Mouse (Mus musculus) hindbrain, postnatal 0 days (tissue): Measurements from ENCODE around the gene Kcnj6. TPM values are rescaled to one million over a fixed set of nuclear protein-coding genes. Genes with fewer than 3 reads are reported as not detected.

Experiments
- ATAC-seq: fragments of 200-750 bp; cut with Nextera tagmentation; 2 replicates; pipeline ENCODE4 v1.8.0; 2017; ENCODE audit warnings: mild to moderate bottlenecking, moderate TSS enrichment, moderate library complexity
- DNase-seq: peaks from one replicate; pipeline ENCODE4 v3.0.0-alpha.2; 2015; ENCODE audit warnings: low spot score
- H3K27ac ChIP-seq: fragments of 300-500 bp; sonication (generic); 2 replicates; pipeline ENCODE4 v1.5.1; 2014; ENCODE audit warnings: mild to moderate bottlenecking
- H3K27me3 ChIP-seq: fragments of 300-500 bp; sonication (generic); 2 replicates; pipeline ENCODE4 v1.6.1; 2014; ENCODE audit warnings: low read length, mixed read lengths; ENCODE audit not compliant: insufficient read depth
- H3K36me3 ChIP-seq: fragments of 300-500 bp; sonication (generic); 2 replicates; pipeline ENCODE4 v1.6.1; 2014; ENCODE audit warnings: low read length, mixed read lengths; ENCODE audit not compliant: insufficient read depth
- H3K4me1 ChIP-seq: fragments of 300-500 bp; sonication (generic); 2 replicates; pipeline ENCODE4 v1.6.1; 2014; ENCODE audit warnings: antibody characterized with exemption, low read length, mixed read lengths; ENCODE audit not compliant: insufficient read depth
- H3K4me2 ChIP-seq: fragments of 300-500 bp; sonication (generic); 2 replicates; pipeline ENCODE4 v1.6.1; 2014; ENCODE audit warnings: low read depth, mild to moderate bottlenecking, low read length, moderate library complexity, mixed read lengths
- H3K4me3 ChIP-seq: fragments of 300-500 bp; sonication (generic); 2 replicates; pipeline ENCODE4 v1.5.1; 2014; ENCODE audit warnings: low read length
- H3K9ac ChIP-seq: fragments of 300-500 bp; sonication (generic); replicated peaks from 2 replicates; pipeline ENCODE4 v1.6.1; 2014; ENCODE audit warnings: mild to moderate bottlenecking, low read length, moderate library complexity, mixed read lengths
- H3K9me3 ChIP-seq: fragments of 300-500 bp; sonication (generic); 2 replicates; pipeline ENCODE4 v1.6.1; 2016; ENCODE audit warnings: low read length, mixed read lengths
- CTCF ChIP-seq: IDR thresholded peaks from 2 replicates; pipeline ENCODE4 v1.5.1; 2016; ENCODE audit warnings: antibody characterized with exemption, control low read depth, low read depth
- WGBS: fragments of 180-500 bp; shearing (Covaris S2); extraction: QIAGEN DNeasy Blood & Tissue Kit; methylation state at CpG from one replicate; pipeline ENCODE4 v1.1.7; 2014; 5-methylcytosine and 5-hydroxymethylcytosine counted together
- polyA plus RNA-seq: library from polyadenylated mRNA; unstranded; fragments of >200 nt; fragmentation: Nextera tagmentation; extraction: Ambion mirVana; gene quantifications from 2 replicates; pipeline ENCODE4 v1.2.1, GENCODE M21; 2015
- total RNA-seq: library from RNA; depleted of rRNA; stranded (reverse); fragments of >200 nt; gene quantifications from 2 replicates; pipeline ENCODE4 v1.2.3, GENCODE M21; 2014

Gene Kcnj6
- total and polyA plus RNA-seq, 2 experiments from 2014 or later, result 4.3 to 18.3 TPM

GRCm38 (mm10) chr16:94892162-94892650, 105.3 kb downstream of the Kcnj6 start:
- Histone ChIP-seq H3K36me3 (no peaks in the 10 kb centered on the region), H3K4me1 (peaks cover 6% of the 10 kb centered on the region; the same call in 1 of the 2 replicates), H3K27me3 (no peaks in the 10 kb centered on the region), H3K4me3 (no peak overlapping the region), H3K9ac (no peak overlapping the region), H3K9me3 (no peaks in the 10 kb centered on the region), H3K4me2 (no peak overlapping the region), H3K27ac (no peak overlapping the region)
- no peak for TF ChIP-seq CTCF
- 95% methylated on average over 4 of the region's 4 CpGs for WGBS
- no peak for DNase-seq
- no peak for ATAC-seq

- no peak for ATAC-seq
- WGBS, result 72% methylated on average over 6 of the region's 6 CpGs
- no peaks in the 10 kb centered on the region for H3K36me3 ChIP-seq
- H3K4me3 ChIP-seq, result no peak overlapping the region
- H3K27me3 ChIP-seq, result no peaks in the 10 kb centered on the region
- no peak for DNase-seq
- no peak for TF ChIP-seq CTCF
- peaks cover 6% of the 10 kb centered on the region; the same call in 1 of the 2 replicates for H3K4me1 ChIP-seq
- H3K4me2 ChIP-seq, result no peak overlapping the region
- H3K27ac ChIP-seq, result peak overlapping the region; percentile 26; the same call in 1 of the 2 replicates
- no peaks in the 10 kb centered on the region for H3K9me3 ChIP-seq
- H3K9ac ChIP-seq, result no peak overlapping the region
Observed at GRCm38 (mm10) chr16:94890581-94890980, 106.9 kb downstream of the Kcnj6 start.

- peak; percentile 81 for DNase-seq
Observed at GRCm38 (mm10) chr16:94890056-94890455, 107.4 kb downstream of the Kcnj6 start.

GRCm38 (mm10) chr16:94888554-94888953, 108.9 kb downstream of the Kcnj6 start:
- no peak overlapping the region for H3K9ac ChIP-seq
- ATAC-seq (no peak), DNase-seq (no peak)
- no peaks in the 10 kb centered on the region for H3K36me3 ChIP-seq
- no peaks in the 10 kb centered on the region for H3K9me3 ChIP-seq
- H3K4me3 ChIP-seq, result no peak overlapping the region
- peaks cover 6% of the 10 kb centered on the region; the same call in 1 of the 2 replicates for H3K4me1 ChIP-seq
- WGBS, result 59% methylated on average over 11 of the region's 11 CpGs
- H3K4me2 ChIP-seq, result no peak overlapping the region
- no peak overlapping the region for H3K27ac ChIP-seq
- TF ChIP-seq CTCF, result no peak
- no peaks in the 10 kb centered on the region for H3K27me3 ChIP-seq

More at GRCm38 (mm10) chr16:94890056-94890455, 107.4 kb downstream of the Kcnj6 start:
- no peaks in the 10 kb centered on the region for H3K9me3 ChIP-seq
- no peak for ATAC-seq
- 35% methylated on average over 2 of the region's 2 CpGs for WGBS
- TF ChIP-seq CTCF, result no peak
- no peaks in the 10 kb centered on the region for H3K36me3 ChIP-seq
- H3K4me2 ChIP-seq, result no peak overlapping the region
- peaks cover 6% of the 10 kb centered on the region; the same call in 1 of the 2 replicates for H3K4me1 ChIP-seq
- H3K4me3 ChIP-seq, result no peak overlapping the region
- H3K27ac ChIP-seq, result peak overlapping the region; percentile 26; the same call in 1 of the 2 replicates
- no peak overlapping the region for H3K9ac ChIP-seq
- H3K27me3 ChIP-seq, result no peaks in the 10 kb centered on the region

DNA sequence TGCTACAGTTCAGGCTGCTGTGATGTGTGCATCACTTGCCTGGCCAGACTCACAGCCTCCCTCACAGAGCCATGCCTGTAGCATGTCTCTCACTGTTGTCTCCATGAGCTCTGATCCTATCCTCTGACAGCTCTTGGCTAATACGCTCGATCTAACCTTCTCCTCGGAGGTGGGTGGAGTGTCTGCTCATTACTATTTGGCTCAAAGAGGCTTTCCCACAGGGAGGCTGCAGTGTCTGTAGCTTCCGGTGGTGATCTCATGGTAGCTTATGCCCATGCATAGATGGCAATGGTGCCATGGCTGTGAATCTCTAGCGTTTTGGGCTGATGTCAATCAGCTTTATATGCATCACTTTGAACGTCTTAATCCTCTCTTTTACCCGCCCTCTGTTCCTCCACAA, 111.1 kb downstream of the Kcnj6 start:
- peak; percentile 48 for DNase-seq
- Histone ChIP-seq H3K36me3 (no peaks in the 10 kb centered on the region), H3K4me1 (peaks cover 6% of the 10 kb centered on the region; the same call in 1 of the 2 replicates), H3K9me3 (no peaks in the 10 kb centered on the region), H3K4me2 (no peak overlapping the region), H3K27me3 (no peaks in the 10 kb centered on the region), H3K4me3 (no peak overlapping the region), H3K27ac (no peak overlapping the region), H3K9ac (no peak overlapping the region)
- no peak for TF ChIP-seq CTCF
- 66% methylated on average over 7 of the region's 7 CpGs for WGBS
- ATAC-seq, result 0 out of 2 replicates have a peak, but pooled peaks have one; percentile 46

- H3K9ac ChIP-seq, result no peak overlapping the region
- no peaks in the 10 kb centered on the region for H3K36me3 ChIP-seq
- no peaks in the 10 kb centered on the region for H3K9me3 ChIP-seq
- peak; percentile 54 for DNase-seq
- 0 out of 2 replicates have a peak, but pooled peaks cover under 1% of the 10 kb centered on the region for H3K4me1 ChIP-seq
- H3K4me3 ChIP-seq, result no peak overlapping the region
- no peak overlapping the region for H3K4me2 ChIP-seq
- no peak for TF ChIP-seq CTCF
- H3K27me3 ChIP-seq, result no peaks in the 10 kb centered on the region
- H3K27ac ChIP-seq, result no peak overlapping the region
- peak; percentile 18; the same call in 1 of the 2 replicates for ATAC-seq
- WGBS, result 70% methylated on average over 7 of the region's 7 CpGs
Observed at GRCm38 (mm10) chr16:94885062-94885461, 112.4 kb downstream of the Kcnj6 start.

DNA sequence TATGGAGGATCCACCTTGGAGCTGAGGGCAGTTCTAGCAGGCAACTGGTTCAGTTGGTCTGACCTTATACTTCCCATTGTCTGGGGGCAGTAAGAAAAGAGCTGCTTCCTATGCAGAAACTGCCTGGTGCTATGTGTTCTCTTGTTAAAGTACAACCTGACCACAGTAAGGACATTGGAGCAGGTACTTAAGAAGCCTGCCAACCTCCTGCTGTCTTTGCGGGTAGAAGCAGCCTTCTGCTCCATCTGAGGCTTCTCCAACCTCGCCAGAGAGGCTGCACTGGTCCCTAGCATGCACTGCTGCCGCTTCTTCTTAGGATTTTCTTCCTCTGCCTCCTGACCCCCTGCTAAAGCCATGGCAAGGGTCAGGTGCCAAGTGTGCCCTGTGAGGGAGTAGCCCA, 113.6 kb downstream of the Kcnj6 start:
- Histone ChIP-seq H3K4me2 (no peak overlapping the region), H3K36me3 (no peaks in the 10 kb centered on the region), H3K27ac (no peak overlapping the region), H3K9ac (no peak overlapping the region), H3K27me3 (no peaks in the 10 kb centered on the region), H3K4me1 (no peaks in the 10 kb centered on the region), H3K4me3 (no peak overlapping the region), H3K9me3 (no peaks in the 10 kb centered on the region)
- no peak for TF ChIP-seq CTCF
- 75% methylated on average over 3 of the region's 3 CpGs for WGBS
- DNase-seq (no peak), ATAC-seq (no peak)
